Mouse (Mus musculus) cerebellum, adult 8-10 months (tissue): ENCODE data around the gene Macf1.
A peak's percentile ranks its signal among the peaks of the same experiment; 100 is the strongest.
"Not testable (repeated sequence)": the region's sequence is repeated elsewhere in the genome, so short reads cannot be mapped to it uniquely, and the experiment has no call there.

ENCODE experiments used
- DNase-seq: peaks from one replicate; pipeline ENCODE4 v3.0.0; 2022

Gene Macf1

GRCm38 (mm10) chr4:123633874-123634273 is 50.3 kb downstream of the Macf1 start:
- no peak for DNase-seq

GRCm38 (mm10) chr4:123633370-123633769 is 50.8 kb downstream of the Macf1 start:
- DNase-seq, result peak; percentile 35

- not testable (repeated sequence) for DNase-seq
Observed at GRCm38 (mm10) chr4:123632116-123632515, 52.0 kb downstream of the Macf1 start.

GRCm38 (mm10) chr4:123631654-123632053 is 52.5 kb downstream of the Macf1 start:
- no peak for DNase-seq

GRCm38 (mm10) chr4:123627683-123628082 is 56.5 kb downstream of the Macf1 start:
- no peak for DNase-seq

GRCm38 (mm10) chr4:123625332-123626072 is 58.7 kb downstream of the Macf1 start:
- no peak for DNase-seq

- DNase-seq, result no peak
Observed at GRCm38 (mm10) chr4:123624438-123624837, 59.7 kb downstream of the Macf1 start.

GRCm38 (mm10) chr4:123623742-123624151 is 60.4 kb downstream of the Macf1 start:
- peak; percentile 79 for DNase-seq

- DNase-seq, result no peak
Observed at GRCm38 (mm10) chr4:123621732-123622131, 62.4 kb downstream of the Macf1 start.

- no peak for DNase-seq
Observed at GRCm38 (mm10) chr4:123617727-123618389, 66.3 kb downstream of the Macf1 start.

- no peak for DNase-seq
Observed at GRCm38 (mm10) chr4:123616971-123617370, 67.2 kb downstream of the Macf1 start.

- DNase-seq, result no peak
Observed at GRCm38 (mm10) chr4:123616501-123616900, 67.7 kb downstream of the Macf1 start.

- no peak for DNase-seq
Observed at GRCm38 (mm10) chr4:123613309-123613947, 70.7 kb downstream of the Macf1 start.

- no peak for DNase-seq
Observed at GRCm38 (mm10) chr4:123611940-123612339, 72.2 kb downstream of the Macf1 start.

GRCm38 (mm10) chr4:123611241-123611640 is 72.9 kb downstream of the Macf1 start:
- no peak for DNase-seq

GRCm38 (mm10) chr4:123607174-123607573 is 77.0 kb downstream of the Macf1 start:
- DNase-seq, result no peak

GRCm38 (mm10) chr4:123605948-123606347 is 78.2 kb downstream of the Macf1 start:
- no peak for DNase-seq

- DNase-seq, result no peak
Observed at GRCm38 (mm10) chr4:123605309-123605708, 78.9 kb downstream of the Macf1 start.

- no peak for DNase-seq
Observed at GRCm38 (mm10) chr4:123602700-123603261, 81.4 kb downstream of the Macf1 start.

GRCm38 (mm10) chr4:123601036-123601435 is 83.1 kb downstream of the Macf1 start:
- no peak for DNase-seq

- no peak for DNase-seq
Observed at GRCm38 (mm10) chr4:123598519-123599228, 85.5 kb downstream of the Macf1 start.

GRCm38 (mm10) chr4:123594381-123594806 is 89.8 kb downstream of the Macf1 start:
- DNase-seq, result no peak

GRCm38 (mm10) chr4:123593664-123594063 is 90.5 kb downstream of the Macf1 start:
- no peak for DNase-seq
